Mouse (Mus musculus): ENCODE measurements around the gene Tubb4a.
"Not testable (repeated sequence)": the region's sequence is repeated elsewhere in the genome, so short reads cannot be mapped to it uniquely, and the experiment has no call there.

Tubb4a gene

DNA sequence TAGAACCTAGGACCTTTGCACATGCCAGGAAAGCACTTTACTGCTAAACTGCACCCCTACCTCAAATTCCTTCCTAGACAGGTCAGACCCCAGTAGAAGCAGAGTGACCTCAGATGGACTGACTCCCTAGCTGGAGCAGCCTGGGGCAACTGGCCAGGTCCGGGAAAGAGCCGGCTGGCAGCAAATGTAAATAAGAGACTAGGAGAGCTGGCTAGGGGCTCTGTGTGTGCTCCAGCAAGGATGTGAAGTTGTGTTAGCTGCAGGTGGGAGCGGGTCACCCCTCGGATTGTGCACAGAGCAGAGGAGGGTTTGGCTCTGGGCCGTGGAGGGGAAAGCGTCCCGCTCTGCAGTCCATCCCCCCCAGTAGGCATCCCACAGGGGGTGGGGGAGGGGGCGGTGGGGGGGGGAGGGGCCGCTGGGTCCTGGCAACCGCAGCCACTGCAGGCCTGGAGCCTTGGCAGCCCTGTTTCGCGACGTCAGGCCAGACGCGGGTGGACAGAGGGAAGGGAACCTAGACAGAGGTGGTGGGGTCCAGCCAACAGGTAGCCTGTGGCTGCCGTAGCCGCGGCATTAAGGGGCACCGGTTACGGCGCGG is 28.6 kb downstream of the Tubb4a start, which contains the start of gene Crb3:
Gene Crb3, plus strand, starts transcription at position 215 of the 595 bp plus-strand sequence.
- in situ Hi-C loops (cut with MseI, MboI) = no loop called here

DNA sequence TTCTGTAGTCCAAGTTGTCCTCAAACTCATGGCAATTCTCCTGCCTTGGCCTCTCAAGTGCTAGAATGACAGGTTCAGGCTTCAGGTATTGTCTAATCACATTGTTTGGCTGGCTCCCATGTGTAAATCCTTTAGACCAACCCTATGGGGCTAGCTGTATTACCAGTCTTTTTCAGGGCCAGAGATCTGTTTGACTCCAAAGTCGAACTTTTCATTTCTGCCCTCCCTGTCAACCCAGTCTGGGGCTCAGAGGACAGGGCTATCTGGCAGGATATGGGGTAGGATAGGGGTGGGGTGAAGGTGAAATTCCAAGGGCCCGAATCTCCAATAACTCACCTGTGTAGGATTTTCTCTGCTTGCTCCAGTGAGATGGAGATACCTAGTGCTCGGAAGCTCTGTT is 31.3 kb downstream of the Tubb4a start:
- in situ Hi-C loops (cut with MseI, MboI) = no loop called here

DNA sequence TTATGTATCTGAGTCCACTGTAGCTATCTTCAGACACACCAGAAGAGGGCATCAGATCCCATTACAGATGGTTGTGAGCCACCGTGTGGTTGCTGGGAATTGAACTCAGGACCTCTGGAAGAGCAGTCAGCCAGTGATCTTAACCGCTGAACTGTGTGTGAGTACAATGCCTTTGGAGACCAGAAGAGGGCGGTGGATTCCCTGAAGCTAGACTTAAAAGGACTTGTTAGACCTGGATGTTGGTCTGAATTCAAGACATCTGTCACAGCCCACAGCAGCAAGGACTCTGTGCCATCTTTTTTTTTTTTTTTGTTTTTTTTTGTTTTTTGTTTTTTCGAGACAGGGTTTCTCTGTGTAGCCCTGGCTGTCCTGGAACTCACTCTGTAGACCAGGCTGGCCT is 35.9 kb downstream of the Tubb4a start:
- in situ Hi-C loops (cut with MseI, MboI) = not testable (repeated sequence)

DNA sequence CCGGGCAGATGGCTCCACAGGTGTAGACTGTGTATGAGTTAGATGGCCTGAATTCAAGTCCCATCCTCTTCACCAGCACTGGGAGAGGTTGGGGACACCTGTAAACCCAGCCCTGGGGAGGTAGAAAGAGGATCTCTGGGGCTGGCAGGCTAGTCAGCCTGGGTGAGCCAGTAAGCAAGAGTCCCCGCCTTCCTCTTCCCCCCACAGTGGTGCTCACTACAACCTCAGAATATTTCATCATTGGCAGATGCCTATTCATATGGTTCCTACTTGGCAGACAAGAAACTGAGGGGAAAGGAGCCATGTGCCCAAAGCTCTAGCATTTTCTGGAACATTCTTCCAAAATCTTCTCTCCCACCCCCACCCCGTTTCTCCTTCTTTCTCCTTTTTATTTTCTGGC is 38.8 kb downstream of the Tubb4a start:
- in situ Hi-C loops (cut with MseI, MboI) = no loop called here

DNA sequence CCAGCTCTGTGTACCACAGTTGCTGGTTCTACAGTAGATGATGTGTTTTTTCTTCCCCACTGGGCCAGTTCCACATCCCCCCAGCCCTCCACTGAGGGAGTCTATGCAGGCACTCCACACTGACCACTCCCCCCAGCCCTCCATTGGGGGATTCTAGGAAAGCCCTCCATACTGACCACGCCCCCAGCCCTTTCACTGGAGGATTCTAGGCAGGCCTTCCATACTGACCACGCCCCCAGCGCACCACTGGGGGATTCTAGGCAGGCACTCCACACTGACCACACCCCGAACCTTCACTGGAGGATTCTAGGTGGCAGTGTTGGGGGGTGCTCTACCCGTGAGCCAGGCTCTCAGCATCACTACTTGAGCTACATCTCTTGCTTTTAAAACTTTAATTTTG is 40.2 kb downstream of the Tubb4a start:
- in situ Hi-C loops (cut with MseI, MboI) = no loop called here

DNA sequence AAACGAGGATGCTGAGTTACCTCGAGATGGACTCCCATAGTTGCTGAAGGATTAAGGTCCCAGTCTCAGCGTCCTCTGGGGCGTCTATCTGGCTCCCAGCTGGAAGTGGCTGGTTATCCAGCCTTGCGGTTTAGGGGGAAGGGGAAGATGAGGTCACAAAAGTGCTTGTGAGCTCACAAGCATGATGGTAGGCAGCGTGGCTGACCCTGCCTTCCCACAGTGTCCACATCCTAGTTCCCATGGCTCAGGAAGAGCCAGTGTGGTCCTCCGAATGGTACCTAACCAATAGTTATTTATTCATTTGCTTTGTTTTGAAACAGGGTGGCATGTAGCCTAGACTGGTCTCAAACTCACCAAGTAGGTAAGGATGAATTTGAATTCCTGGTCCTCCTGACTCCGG is 46.0 kb downstream of the Tubb4a start, which contains the start of gene Slc25a41:
Gene Slc25a41, minus strand, starts transcription at position 101 of the 400 bp plus-strand sequence.
- in situ Hi-C loops (cut with MseI, MboI) = no loop called here

DNA sequence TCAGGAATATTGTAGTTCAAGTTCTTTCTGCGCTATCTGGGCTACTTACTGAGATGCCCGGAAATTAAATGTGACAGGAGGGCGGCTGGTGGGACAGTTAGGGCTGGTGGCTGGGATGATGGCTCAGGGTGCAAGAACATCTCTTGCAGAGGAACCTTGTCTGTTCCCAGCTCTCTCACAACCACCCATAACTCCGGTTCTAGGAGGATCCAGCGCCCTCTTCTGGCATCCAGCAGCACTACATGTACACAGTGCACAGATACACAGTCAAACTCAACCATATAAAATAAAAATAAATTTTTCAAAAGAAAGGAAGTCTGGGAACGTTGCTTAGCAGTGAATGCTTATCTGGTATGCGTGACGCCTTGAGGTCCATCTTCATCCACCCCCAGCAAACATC is 48.6 kb downstream of the Tubb4a start:
- in situ Hi-C loops (cut with MseI, MboI) = no loop called here

DNA sequence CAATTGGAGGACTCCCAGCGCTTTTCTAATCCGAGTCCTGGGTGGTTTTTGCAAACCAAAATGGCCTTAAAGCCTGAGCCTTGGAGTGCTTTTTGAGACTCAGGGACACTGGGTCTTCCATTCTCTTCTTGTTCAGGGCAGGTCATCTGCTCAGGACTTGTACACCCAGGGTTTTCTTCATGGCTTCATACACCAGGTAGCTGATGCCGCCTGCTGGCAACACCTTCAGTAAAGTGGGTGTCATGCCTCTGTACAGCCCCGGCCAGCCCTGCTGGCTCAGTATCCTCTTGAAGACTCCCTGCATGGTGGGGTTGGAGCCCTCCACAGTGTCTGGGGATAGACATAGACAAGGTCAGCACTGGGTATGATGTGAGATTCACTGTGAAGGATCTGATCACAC is 54.7 kb downstream of the Tubb4a start:
- in situ Hi-C loops (cut with MseI, MboI) = no loop called here

DNA sequence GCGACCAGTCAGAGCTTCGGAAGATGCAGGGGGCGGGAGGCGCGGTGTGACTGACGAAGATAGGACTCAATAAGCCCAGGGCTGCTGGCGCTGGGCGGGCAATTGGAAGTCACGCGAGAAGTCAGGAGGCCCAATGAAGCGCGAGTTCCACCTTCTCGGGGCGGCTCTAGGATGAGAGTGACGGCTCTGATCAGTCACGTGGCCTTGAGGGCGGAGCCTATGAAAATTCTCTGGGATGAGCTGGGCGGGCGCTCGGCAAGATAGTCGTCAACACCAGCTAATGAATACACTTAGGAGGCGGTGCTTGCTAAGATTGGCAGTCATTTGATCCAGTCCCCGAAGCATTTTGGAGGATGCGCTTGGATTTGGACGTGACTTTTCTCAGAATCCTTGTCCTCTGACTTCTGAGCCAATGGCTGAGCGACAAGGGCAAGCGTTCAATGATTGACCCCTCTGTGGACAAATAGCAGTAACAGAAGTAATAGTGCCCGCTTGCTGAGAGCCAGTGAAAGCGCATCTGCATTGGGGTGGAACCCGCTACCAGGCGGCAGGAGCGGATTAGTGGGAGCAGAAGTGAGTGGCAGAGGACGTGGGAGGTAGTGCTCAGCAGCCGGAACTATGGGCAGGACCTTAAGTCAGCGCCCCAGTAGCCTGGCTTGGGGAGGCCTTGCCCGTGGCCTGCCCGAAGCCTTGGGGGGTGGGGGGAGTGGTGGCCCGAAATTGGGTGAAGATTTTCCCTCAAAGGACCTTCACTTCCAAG is 55.7 kb downstream of the Tubb4a start:
- in situ Hi-C loops (cut with MseI, MboI) = no loop called here

DNA sequence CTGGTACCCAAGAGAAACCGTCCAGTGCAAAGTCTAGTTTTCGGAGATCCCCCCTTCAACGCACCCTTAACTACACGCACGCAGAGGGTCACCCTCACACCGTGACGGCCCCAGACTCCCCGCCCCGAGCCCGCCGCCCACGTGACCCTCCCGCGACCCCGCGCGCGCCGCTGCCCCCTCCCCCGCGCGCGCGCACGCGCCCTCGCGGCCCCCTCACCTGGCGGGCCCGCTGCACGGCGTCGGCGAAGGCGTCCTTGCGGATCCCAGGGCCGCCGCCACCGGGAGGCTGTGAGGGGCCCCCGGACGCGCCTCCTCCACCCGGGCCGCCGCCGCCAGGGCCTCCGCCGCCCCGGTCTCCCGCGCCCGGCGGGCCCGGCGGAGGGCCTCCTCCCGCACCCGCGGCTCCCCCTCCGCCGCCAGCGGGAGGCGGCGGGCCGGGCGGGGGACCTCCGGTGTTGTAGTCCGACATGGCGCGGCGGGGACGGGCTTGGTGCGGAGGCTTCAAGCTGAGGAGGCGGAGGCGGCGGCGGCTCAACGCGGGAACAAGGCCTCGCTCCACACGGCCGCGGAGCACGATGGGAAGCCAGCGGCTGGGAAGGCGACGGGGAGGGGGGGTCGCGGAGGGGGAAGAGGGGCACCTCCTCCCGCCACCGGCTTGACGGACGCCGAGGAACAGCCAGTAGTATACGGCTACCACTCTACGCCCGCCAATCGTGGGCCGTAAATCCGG is 56.5 kb downstream of the Tubb4a start, which contains the start of gene Khsrp:
Gene Khsrp, minus strand, starts transcription at position 592 of the 730 bp plus-strand sequence.
- in situ Hi-C loops (cut with MseI, MboI) = no loop called here
